Mouse (Mus musculus) heart, postnatal 0 days (tissue): ENCODE data around the gene Olfr918.

Experiments
- CTCF ChIP-seq: IDR thresholded peaks from 2 replicates; pipeline ENCODE4 v1.5.1; 2016; ENCODE audit warnings: antibody characterized with exemption, control low read depth, low read depth
- EP300 ChIP-seq: IDR thresholded peaks from 2 replicates; pipeline ENCODE4 v1.6.1; 2016; ENCODE audit warnings: antibody characterized with exemption, low read depth

DNA sequence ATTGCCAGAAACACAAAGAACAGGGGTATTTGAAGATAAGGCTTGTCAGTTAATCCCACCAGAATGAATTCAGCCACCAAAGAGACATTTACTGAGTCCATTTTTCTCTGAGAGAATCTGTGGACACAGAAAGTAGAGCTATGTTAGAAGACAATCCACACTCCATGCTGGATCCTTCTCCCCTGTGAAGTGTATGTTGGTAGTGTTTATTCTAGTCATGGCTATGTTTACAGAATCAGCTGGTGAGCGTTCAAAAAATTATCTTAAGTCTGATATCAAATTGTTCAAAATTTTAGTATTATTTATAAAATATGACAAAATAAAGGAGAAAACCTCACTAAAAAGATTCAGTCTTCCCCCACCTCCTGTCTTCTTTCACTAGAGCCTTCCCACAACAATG, 8.7 kb downstream of the Olfr918 start, which contains the start of gene Olfr917:
- TF ChIP-seq EP300 (no peak), CTCF (no peak)
